Mouse (Mus musculus) forebrain, postnatal 0 days (tissue): ENCODE measurements around the gene Plcl2. TPM values are rescaled to one million over a fixed set of nuclear protein-coding genes. Genes with fewer than 3 reads are reported as not detected.
A peak's percentile ranks its signal among the peaks of the same experiment; 100 is the strongest.
"Not testable (repeated sequence)": the region's sequence is repeated elsewhere in the genome, so short reads cannot be mapped to it uniquely, and the experiment has no call there.

Source experiments
- ATAC-seq: fragments of 200-750 bp; cut with Nextera tagmentation; 2 replicates; pipeline ENCODE4 v1.8.0; 2017; ENCODE audit warnings: mild to moderate bottlenecking, moderate library complexity
- DNase-seq: peaks from one replicate; pipeline ENCODE4 v3.0.0-alpha.2; 2015
- H3K27ac ChIP-seq: fragments of 300-500 bp; sonication (generic); 2 replicates; pipeline ENCODE4 v1.5.1; 2014; ENCODE audit warnings: low read depth, mild to moderate bottlenecking, antibody characterized with exemption, low read length, moderate library complexity, mixed read lengths
- H3K27me3 ChIP-seq: fragments of 300-500 bp; sonication (generic); 2 replicates; pipeline ENCODE4 v1.6.1; 2014; ENCODE audit warnings: mild to moderate bottlenecking, low read length, mixed read lengths; ENCODE audit not compliant: insufficient read depth
- H3K36me3 ChIP-seq: fragments of 300-500 bp; sonication (generic); 2 replicates; pipeline ENCODE4 v1.6.1; 2014; ENCODE audit warnings: mild to moderate bottlenecking, moderate library complexity; ENCODE audit not compliant: insufficient read depth
- H3K4me1 ChIP-seq: fragments of 300-500 bp; sonication (generic); 2 replicates; pipeline ENCODE4 v1.6.1; 2014; ENCODE audit warnings: antibody characterized with exemption; ENCODE audit not compliant: insufficient read depth
- H3K4me2 ChIP-seq: fragments of 300-500 bp; sonication (generic); 2 replicates; pipeline ENCODE4 v1.6.1; 2014; ENCODE audit warnings: low read depth, mild to moderate bottlenecking, moderate library complexity
- H3K4me3 ChIP-seq: fragments of 300-500 bp; sonication (generic); 2 replicates; pipeline ENCODE4 v1.5.1; 2014; ENCODE audit warnings: low read depth, low read length, mixed read lengths
- H3K9ac ChIP-seq: fragments of 300-500 bp; sonication (generic); 2 replicates; pipeline ENCODE4 v1.6.1; 2014; ENCODE audit warnings: mild to moderate bottlenecking
- H3K9me3 ChIP-seq: fragments of 300-500 bp; sonication (generic); 2 replicates; pipeline ENCODE4 v1.6.1; 2016; ENCODE audit warnings: low read length
- CTCF ChIP-seq: sonication (generic); IDR thresholded peaks from 2 replicates; pipeline ENCODE4 v1.5.1; 2016; ENCODE audit warnings: antibody characterized with exemption, control low read depth, low read depth
- WGBS: fragments of 180-500 bp; shearing (Covaris S2); extraction: QIAGEN DNeasy Blood & Tissue Kit; methylation state at CpG from one replicate; pipeline ENCODE4 v1.1.7; 2014; 5-methylcytosine and 5-hydroxymethylcytosine counted together
- polyA plus RNA-seq: library from polyadenylated mRNA; unstranded; fragments of >200 nt; fragmentation: Nextera tagmentation; extraction: Ambion mirVana; gene quantifications from 2 replicates; pipeline ENCODE4 v1.2.1, GENCODE M21; 2015
- total RNA-seq: library from RNA; depleted of rRNA; stranded (reverse); fragments of >200 nt; gene quantifications from 2 replicates; pipeline ENCODE4 v1.2.3, GENCODE M21; 2014

Gene Plcl2
- total and polyA plus RNA-seq, 2 experiments from 2014 or later = 9.8 to 59.3 TPM

DNA sequence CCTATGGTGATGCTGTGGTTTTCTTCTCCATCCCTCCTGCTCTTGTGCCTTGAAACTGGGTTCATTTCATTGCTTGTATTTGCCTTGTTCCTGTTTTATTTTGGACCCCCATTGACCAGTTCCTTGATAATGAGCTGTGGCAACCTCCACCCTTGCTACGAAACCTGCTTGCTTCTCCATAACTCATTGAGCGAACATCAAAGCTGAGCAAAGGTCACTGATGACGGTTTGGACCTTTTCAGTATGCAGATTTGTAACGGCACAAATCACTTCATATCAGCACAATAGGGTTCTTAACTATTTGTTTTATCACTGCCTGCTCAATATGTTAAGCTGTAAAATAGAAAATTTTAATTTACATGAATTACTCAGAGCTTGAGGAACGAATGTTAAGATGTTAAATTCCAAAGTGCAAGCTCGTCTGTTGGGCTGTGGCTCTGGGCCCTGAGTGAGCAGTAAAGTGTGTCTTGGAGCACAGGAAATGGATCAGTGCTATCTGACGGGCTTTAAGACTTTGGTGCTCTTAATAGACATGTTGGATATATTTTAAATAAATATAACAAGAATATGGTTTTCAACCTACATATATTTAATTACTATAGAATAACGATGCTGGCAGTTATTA is 126.9 kb downstream of the Plcl2 start:
- DNase-seq = no peak
- 70% methylated on average over 8 of the region's 8 CpGs for WGBS
- H3K4me2 ChIP-seq = no peak overlapping the region
- H3K4me1 ChIP-seq = no peaks in the 10 kb centered on the region
- H3K9ac ChIP-seq = no peak overlapping the region
- TF ChIP-seq CTCF = no peak
- no peak overlapping the region for H3K4me3 ChIP-seq
- H3K9me3 ChIP-seq = no peaks in the 10 kb centered on the region
- no peaks in the 10 kb centered on the region; the same call in 1 of the 2 replicates for H3K36me3 ChIP-seq
- no peak overlapping the region for H3K27ac ChIP-seq
- no peaks in the 10 kb centered on the region for H3K27me3 ChIP-seq
- ATAC-seq = no peak

DNA sequence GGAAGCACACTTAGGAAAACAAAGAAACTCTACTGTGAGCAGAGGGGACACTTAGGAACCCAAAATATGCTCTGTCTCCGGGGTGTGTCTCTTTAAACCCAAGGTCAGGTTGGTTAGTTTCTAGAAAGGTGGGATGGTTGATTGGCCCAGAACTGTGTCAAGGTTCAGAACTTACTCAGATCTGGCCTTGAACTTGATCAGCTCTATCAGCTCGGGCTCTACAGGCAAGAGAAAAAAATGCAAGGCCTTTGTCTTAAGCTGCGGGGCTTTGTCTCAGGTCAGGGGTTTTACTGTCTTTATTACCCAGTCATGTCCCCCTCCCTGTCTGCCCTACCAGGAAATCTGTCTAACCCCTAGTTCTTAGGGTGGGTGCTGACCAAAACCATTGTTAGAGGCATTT is 129.6 kb downstream of the Plcl2 start:
- DNase-seq (no peak), ATAC-seq (no peak)
- 89% methylated on average over 3 of the region's 3 CpGs for WGBS
- no peak overlapping the region for H3K4me3 ChIP-seq
- no peaks in the 10 kb centered on the region for H3K9me3 ChIP-seq
- H3K9ac ChIP-seq = no peak overlapping the region
- no peaks in the 10 kb centered on the region for H3K4me1 ChIP-seq
- no peaks in the 10 kb centered on the region; the same call in 1 of the 2 replicates for H3K36me3 ChIP-seq
- no peak overlapping the region for H3K4me2 ChIP-seq
- H3K27ac ChIP-seq = no peak overlapping the region
- TF ChIP-seq CTCF = no peak
- H3K27me3 ChIP-seq = no peaks in the 10 kb centered on the region

DNA sequence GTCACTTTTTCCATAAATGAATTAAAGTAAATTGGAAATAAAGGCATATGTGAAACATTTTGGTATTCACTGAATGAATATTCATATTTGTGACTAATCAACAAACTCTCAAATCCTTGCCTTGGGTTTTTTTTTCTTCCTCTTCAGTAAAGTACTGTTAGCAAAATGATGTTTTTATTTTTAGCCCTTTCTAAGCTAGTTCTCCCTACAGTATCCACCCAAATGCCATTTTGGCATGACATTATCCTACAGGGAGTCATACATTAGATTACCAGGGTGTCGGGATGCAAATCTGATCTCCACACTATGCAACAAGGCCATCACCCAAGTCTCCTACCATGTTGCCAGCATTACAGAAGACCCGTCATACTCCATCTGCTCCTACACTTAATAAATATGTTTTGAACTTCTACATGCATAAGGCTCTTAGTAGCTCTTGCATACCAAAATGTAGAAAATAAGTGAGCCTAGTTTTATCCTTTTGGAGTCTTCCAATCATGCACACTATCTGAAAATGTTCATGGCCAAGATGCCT is 131.9 kb downstream of the Plcl2 start:
- no peak for TF ChIP-seq CTCF
- Histone ChIP-seq H3K27ac (no peak overlapping the region), H3K9me3 (no peaks in the 10 kb centered on the region), H3K4me3 (no peak overlapping the region), H3K4me1 (no peaks in the 10 kb centered on the region), H3K4me2 (no peak overlapping the region), H3K9ac (no peak overlapping the region), H3K36me3 (no peaks in the 10 kb centered on the region; the same call in 1 of the 2 replicates), H3K27me3 (no peaks in the 10 kb centered on the region)
- peak; percentile 91 for ATAC-seq
- DNase-seq = peak; percentile 66
- WGBS = 57% methylated on average over 2 of the region's 2 CpGs

DNA sequence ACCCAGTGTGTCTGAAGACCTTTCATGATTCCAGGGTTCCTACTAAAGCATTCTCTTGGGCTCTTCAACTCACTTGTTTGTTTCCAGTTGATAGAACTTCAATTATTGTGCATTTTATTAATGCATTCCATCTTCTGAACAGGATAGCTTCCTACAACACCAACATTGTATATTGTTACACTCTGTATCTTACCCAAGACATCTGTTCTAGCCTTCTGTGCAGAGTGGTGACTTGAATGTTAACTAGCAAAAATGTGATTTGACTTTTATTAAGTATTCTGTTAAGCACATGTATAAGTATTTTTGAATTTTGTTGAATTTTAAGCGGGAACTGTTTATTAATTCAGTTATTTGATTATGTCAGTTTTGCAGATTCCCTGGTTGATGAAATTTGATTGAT is 132.7 kb downstream of the Plcl2 start:
- ATAC-seq (no peak), DNase-seq (peak; percentile 37)
- H3K27me3 ChIP-seq = no peaks in the 10 kb centered on the region
- 70% methylated on average over 1 of the region's 1 CpGs for WGBS
- H3K4me2 ChIP-seq = no peak overlapping the region
- no peak for TF ChIP-seq CTCF
- no peaks in the 10 kb centered on the region; the same call in 1 of the 2 replicates for H3K36me3 ChIP-seq
- H3K4me1 ChIP-seq = no peaks in the 10 kb centered on the region
- H3K9me3 ChIP-seq = no peaks in the 10 kb centered on the region
- no peak overlapping the region; the same call in 1 of the 2 replicates for H3K27ac ChIP-seq
- H3K9ac ChIP-seq = no peak overlapping the region
- no peak overlapping the region for H3K4me3 ChIP-seq

DNA sequence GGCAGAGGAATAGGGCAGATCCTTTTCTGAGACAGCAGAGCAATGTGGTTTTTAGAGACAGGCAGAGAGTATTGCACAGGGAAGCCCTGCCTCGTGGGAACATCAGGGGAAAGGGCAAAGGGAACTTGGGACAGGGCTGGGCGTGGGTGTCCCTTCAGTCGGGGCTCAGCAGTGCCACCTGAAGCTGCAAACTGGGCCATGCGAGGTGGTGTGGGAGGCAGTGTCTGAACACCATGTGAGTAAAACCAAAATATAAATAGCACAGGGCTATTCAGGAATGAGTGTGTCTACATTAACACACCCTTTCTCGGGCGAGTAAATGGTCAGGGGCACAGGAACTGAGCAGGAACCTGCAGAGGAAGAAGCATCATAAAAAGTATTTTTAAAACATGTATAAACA is 134.2 kb downstream of the Plcl2 start:
- WGBS = 60% methylated on average over 6 of the region's 6 CpGs
- H3K9me3 ChIP-seq = no peaks in the 10 kb centered on the region
- ATAC-seq (no peak; the same call in 1 of the 2 replicates), DNase-seq (no peak)
- H3K4me3 ChIP-seq = no peak overlapping the region
- TF ChIP-seq CTCF = no peak
- H3K36me3 ChIP-seq = no peaks in the 10 kb centered on the region; the same call in 1 of the 2 replicates
- no peak overlapping the region for H3K9ac ChIP-seq
- no peaks in the 10 kb centered on the region for H3K27me3 ChIP-seq
- H3K27ac ChIP-seq = no peak overlapping the region
- no peak overlapping the region for H3K4me2 ChIP-seq
- H3K4me1 ChIP-seq = no peaks in the 10 kb centered on the region

DNA sequence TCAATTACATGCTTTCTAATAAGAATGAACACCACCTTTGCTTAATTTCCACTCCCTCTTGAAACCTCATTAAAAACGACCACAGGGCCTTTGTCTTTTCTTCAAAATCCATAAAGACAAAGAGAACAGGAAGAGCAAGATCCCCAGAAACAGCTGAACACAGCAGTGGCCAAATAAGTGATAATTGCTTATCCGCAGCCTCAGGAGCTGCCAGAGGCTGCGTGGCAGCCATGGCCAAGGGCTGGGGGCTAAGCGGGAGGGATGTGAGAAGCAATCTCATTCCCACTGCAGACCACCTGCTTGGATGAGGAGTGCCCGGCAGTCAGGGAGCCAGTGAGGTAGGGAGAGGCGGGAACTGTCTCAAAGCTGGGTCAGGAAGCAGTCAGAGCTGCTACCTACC is 134.8 kb downstream of the Plcl2 start:
- no peaks in the 10 kb centered on the region for H3K9me3 ChIP-seq
- no peak for TF ChIP-seq CTCF
- no peak overlapping the region for H3K4me2 ChIP-seq
- no peak overlapping the region for H3K9ac ChIP-seq
- H3K27ac ChIP-seq = 0 out of 2 replicates have a peak overlapping the region, but pooled peaks have one; percentile 2
- peak; percentile 43; the same call in 1 of the 2 replicates for ATAC-seq
- no peaks in the 10 kb centered on the region for H3K4me1 ChIP-seq
- H3K27me3 ChIP-seq = no peaks in the 10 kb centered on the region
- no peaks in the 10 kb centered on the region; the same call in 1 of the 2 replicates for H3K36me3 ChIP-seq
- DNase-seq = peak; percentile 35
- 14% methylated on average over 6 of the region's 6 CpGs for WGBS
- H3K4me3 ChIP-seq = no peak overlapping the region

DNA sequence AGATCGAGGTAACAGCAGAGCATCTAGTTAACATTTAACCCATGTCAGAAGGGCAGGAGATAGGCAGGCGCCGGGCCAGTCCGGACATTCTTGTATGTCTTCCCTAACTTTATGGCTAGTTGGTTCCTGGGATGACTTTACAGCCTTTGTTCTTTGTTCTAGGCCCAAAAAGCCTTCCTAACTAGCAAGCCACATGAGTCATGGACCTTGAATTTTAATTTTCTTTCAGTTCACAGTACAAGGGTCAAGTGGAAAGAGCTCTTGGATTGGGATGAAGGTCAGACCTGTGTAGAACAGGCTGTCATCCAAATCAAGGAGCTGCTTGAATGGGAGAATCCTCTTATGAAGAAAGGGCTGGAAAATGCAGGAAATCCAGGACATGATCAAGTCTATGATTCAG is 138.9 kb downstream of the Plcl2 start:
- not testable (repeated sequence) for DNase-seq, H3K36me3 ChIP-seq, ATAC-seq, H3K27me3 ChIP-seq, H3K4me1 ChIP-seq, H3K27ac ChIP-seq, H3K9ac ChIP-seq, H3K4me3 ChIP-seq, H3K9me3 ChIP-seq, H3K4me2 ChIP-seq
- WGBS = 100% methylated on average over 4 of the region's 4 CpGs
